Mouse (Mus musculus) kidney, postnatal 36 days (tissue): ENCODE data around the gene Fut8.
A peak's percentile ranks its signal among the peaks of the same experiment; 100 is the strongest.
"Not testable (repeated sequence)": the region's sequence is repeated elsewhere in the genome, so short reads cannot be mapped to it uniquely, and the experiment has no call there.

Experiments
- DNase-seq, 2 experiments: peaks; one replicate each; pipeline ENCODE4 v3.0.0; 2021 to 2022; ENCODE audit warnings: mixed read lengths in 2 of 2

The Fut8 gene

DNA sequence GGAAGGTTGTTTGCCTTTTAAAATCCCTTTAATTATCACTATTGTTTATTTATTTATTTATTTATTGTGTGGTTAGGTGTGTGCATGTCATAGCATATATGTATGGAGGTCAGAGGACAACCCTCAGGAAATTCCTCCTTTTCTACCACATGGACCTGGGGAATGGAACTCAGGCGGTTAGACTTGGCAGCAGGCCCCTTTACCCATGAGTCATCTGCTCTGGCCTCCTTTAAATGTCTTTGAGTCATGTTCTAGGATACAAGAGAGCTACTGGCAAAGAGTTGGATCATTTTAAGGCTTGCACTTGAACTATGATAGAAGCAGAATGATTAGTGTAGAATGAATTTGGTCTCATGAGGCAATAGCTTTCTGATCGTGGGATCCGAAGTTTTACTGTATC lies 14.3 kb upstream of the Fut8 start:
- no peak for DNase-seq

- DNase-seq: no peak
Observed at GRCm38 (mm10) chr12:77224121-77224520, 13.8 kb upstream of the Fut8 start.

DNA sequence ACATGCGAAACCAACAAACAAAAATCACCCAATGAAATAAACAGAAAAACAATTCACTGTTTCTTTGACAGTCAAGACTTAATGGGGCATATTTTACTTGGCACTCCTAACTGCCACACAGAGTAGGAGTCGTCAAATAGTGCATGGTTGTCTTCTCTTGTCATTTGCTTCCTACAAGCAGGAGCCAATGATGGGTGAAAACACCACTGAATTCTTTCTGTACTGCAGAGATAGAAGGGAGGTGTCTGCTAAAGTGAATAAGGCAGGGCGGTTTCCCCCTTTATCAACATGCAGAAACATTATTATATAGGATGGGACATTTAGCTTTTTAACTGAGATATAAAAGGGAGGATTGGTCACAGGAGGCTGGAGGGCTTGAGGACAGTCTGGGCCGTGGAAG lies 13.0 kb upstream of the Fut8 start:
- DNase-seq: no peak

DNA sequence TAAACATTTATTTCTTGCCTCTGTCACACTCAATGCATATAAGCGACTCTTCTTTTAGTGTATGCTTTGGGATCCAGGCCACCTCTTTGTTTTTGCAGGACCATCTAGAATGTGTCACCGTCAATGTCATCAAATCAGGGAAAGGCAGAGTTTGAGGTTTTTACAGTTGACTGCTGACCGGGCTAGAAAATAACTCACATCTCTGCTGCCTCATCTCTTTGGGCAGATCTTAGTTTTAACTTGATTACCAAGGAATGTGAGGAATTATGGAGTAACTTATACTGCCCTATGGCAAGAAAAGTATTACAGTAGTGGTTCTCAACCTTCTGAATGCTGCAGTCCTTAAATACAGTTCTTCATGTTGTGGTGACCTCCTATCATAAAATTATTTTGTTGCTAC lies 12.2 kb upstream of the Fut8 start:
- no peak for DNase-seq

GRCm38 (mm10) chr12:77235958-77236357 lies 2.0 kb upstream of the Fut8 start:
- no peak for DNase-seq

DNA sequence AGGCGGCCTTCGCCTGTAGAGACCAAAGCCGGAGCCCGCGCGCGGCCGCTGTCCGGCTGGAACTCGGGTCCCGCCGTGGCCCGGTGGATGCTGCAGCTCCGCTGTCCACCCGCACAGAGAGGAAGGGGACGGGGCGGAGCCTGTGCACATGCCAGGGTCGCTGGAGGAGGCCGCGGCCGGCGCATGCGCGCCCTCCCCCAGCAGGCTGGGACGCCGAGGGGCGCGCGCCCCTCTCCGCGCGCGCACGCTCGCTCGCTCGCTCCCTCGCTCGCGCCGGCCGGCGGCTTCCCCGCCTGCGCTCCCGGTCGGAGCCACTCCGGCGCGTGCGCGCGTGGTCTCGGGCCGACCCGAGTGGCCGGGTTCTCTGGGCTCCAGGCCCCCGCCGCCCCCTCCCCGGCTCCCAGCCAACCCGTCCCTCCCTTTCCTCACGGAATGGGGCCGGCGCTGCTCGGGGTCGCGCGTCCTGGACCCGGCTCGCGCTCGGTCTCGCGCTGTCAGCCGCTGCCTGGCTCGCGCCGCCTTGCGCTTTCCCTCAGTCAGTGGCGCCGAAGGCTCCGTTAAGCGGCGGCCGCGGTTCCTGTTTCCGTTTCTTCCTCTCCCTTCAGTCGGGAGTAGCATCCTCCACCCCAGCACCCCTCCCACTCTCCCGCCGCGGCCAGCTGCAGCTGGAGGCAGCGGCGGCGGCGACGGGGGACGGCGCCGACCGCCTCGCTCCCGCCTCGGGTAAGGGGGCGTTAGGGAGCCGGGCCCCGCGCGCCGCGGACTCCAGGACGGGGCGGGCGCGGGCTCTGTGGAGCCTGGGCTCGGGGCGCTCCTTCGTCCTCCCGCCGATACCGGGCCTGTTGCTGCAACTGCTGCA lies 835 bp downstream of the Fut8 start:
- peak; percentile 95 to 97 for DNase-seq

GRCm38 (mm10) chr12:77239390-77240061 lies 1.6 kb downstream of the Fut8 start:
- DNase-seq: no peak

DNA sequence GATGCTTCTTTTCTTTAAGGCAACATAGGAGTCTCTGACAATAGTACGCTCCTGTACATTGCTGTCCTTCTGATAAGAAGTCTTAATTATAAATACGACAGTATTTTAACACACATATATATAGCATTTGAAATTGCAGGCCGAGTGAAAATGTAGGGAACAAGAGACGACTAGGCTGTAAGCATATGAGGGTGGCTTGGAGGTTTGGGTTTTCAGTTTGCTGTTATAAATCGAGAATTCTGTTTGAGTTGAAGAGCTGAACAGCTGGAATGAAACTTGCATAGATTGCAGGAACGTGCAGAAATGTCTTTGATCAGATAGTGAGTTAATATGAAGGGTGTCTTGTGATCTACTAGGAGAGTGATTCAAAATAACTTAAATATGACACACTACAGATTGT lies 2.4 kb downstream of the Fut8 start:
- DNase-seq: no peak

DNA sequence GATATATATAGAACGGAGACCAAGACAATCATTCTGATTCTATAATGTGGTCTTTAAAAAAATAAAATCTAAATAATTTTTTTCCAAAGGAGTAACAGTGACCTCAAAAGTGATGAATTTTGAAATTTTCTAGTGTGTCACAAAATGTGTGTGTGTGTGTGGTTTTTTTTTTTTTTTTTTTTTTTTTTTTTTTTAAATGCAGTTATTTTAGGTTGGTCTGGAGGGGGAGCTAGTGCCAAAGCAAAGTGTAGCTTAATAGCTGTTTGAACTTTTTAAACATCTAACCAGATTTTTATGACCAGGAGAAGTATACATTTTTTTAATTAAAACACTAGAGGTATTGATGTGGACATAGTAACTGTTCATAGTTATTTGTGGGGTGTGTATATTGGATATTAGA lies 2.9 kb downstream of the Fut8 start:
- peak in 1 of 2 experiments; percentile 51 for DNase-seq

GRCm38 (mm10) chr12:77262650-77263049 lies 24.7 kb downstream of the Fut8 start:
- DNase-seq: peak; percentile 47 to 49

DNA sequence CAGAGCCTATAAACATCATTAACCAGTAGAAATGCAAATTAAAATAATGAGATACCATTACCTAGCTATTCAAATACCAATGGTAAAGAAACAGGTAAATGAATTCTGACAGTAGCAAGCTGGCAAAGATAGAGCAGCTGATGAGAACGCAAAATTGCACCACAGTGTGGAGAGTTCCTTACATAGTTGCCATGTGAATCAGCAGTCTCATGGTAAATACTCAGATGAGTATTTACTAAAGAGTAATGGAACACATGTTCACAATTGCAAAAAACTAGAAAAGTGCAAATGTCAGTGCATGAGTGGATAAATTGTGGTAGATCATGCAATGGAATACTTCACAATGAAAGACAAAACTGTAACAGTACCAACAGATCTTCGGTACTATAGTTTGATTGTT lies 25.9 kb downstream of the Fut8 start:
- DNase-seq: no peak

DNA sequence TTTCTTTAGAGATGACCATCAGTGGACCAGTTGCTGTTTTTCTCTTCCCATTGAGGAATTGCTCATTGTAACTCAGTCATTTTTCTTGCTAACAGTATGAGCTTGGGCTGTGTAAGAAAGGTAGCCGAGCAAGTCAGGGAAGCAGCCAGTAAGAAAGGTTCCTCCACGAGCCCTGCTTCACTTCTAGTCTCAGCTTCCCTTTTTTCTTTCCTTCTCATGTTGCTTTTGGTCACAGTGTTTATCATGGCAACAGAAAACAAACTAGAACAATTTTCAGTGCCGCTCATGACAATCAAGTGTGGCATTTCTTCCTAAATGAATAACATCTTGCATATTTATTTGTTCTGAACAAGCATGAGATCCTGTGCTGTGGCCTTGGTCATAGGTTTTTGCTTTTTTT lies 32.8 kb downstream of the Fut8 start:
- DNase-seq: no peak

- no peak for DNase-seq
Observed at GRCm38 (mm10) chr12:77288507-77288906, 50.6 kb downstream of the Fut8 start.

DNA sequence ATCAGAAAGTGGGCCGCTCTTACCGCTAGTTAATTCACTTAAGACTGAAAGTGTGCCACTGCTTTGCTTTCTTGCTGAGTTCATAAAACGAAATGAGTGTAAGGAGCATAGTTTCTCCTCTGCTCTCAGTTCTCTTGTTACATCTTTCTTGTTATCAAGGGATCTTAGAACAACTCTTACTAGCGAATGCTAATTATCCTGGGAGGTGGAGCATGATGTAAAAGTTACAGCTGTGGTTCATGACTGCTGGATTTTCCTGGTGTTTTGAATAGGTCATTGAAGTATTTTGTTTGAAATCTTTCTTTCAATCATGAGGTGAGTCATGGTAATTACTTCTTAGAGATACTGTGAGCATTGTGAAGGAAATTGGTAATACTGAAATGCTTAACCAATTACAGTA lies 53.1 kb downstream of the Fut8 start:
- DNase-seq: no peak

- DNase-seq: not testable (repeated sequence)
Observed at GRCm38 (mm10) chr12:77291864-77292263, 53.9 kb downstream of the Fut8 start.

- DNase-seq: peak in 1 of 2 experiments; percentile 15
Observed at GRCm38 (mm10) chr12:77292375-77293258, 54.7 kb downstream of the Fut8 start.

DNA sequence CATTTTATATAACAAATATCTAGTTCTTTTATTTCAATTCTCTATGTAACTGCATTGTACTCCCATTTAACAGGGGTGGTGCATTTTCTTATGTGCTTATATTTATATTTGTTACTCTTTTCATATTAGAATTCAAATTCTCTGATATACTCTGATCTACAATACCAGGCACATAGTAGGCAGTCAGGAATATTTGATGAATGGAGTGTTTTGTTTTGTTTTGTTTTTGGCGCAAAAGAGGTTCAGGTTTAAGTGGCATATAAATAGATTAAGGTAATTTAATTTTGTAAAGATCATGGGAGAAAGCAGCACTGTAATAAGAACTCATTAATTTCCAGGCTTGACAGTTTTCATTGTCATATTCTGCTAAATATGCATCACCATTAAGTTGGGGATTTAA lies 58.2 kb downstream of the Fut8 start:
- DNase-seq: no peak

- no peak for DNase-seq
Observed at GRCm38 (mm10) chr12:77297114-77297513, 59.2 kb downstream of the Fut8 start.

DNA sequence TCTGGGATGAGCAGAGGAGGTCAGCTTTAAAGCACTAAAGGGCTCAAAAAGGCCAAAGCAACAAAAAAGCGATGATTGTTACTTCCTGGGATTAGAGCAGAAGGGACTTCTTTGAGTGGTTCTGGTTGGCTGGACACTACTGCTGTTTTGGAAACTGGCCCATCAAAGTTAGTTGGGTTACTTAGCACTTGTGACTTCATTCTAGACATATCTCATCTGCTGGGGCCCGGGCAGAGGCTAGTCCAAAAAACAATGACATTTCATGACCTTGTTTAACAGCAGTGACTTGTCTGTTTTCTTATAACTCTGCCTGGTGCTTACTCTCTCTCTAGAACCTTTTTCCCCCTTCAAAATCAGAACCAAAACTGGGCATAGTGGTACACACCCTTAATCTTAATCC lies 59.9 kb downstream of the Fut8 start:
- DNase-seq: peak; percentile 32 to 42

DNA sequence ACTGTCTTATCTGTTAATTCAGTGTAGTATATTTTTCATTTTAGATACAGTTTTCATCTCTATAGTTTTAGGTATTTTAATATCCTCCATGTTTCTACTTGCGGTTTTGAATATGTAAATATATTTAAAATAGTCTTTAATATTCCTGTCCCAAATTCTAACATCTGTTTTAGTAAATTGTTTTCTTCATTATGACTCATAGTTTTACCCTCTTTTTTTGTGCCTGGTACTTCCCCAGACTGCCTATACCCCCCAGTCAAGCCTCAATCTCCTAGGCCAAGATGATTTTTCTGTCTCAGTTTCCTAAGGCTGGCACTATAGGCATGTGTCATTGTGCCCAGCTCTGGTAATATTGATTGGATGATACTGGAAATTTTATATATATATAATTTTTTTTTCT lies 64.1 kb downstream of the Fut8 start:
- no peak for DNase-seq

GRCm38 (mm10) chr12:77303367-77303766 lies 65.4 kb downstream of the Fut8 start:
- DNase-seq: no peak

DNA sequence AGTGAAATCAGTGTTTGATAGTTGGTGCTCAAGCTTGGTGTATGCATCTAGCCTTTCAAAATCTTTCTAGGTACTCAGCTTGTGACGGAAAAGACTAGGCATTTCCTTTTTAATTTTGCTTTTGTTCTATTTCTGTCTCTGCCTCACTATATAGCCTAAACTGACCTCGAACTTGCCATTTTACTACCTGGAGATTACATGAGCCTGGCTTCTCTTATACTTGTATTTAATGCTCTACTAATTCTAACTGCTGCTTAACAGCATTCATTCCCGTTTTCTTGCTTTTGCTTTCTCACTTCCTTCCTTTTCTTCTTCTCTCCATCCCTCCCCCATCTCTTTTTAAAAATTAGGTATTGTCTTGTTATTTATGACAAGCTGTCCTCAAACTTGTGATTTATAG lies 67.6 kb downstream of the Fut8 start:
- no peak for DNase-seq

- no peak for DNase-seq
Observed at GRCm38 (mm10) chr12:77306759-77307314, 68.9 kb downstream of the Fut8 start.
